ENCODE assay signal across 9 mouse cellular contexts in the genomic region with DNA sequence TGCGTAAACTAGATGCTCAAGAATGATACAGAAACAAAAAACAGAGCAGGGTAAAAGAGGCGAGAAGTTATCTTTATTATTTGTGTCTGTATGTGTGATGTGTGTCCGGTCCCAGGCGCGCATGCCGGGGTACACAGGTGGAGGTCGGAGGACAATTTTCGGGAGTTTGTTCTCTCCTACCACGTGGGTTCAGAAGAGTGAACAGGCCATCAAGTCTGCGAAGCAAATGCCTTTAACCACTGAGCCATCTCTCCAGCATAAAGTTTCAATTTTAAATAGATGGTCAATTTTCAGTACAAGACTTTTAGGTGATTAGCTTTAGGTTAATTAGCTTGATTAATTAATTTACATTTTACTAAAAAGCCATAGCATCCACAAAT. TPM values are rescaled to one million over a fixed set of nuclear protein-coding genes. Genes with fewer than 3 reads are reported as not detected.
A peak's percentile ranks its signal among the peaks of the same experiment; 100 is the strongest.
DNase-seq lines count a peak whose midpoint lies in the region; ATAC-seq and TF ChIP-seq lines count a peak whose summit lies in the region.
"Had no signal": no experiment of that assay in that cellular context is flagged by ENCODE, and none has a peak within 500 bp of the region (broad histone marks: within the 10 kb centered on the region; RNA-seq: fewer than 3 reads in every experiment).

No protein-coding gene starts in this region.

- peak overlapping the region; percentile 90 for H3K4me3 ChIP-seq in lung, embryonic 14.5 days (ENCODE audit: low read depth, low read length)
- no peak overlapping the region for H3K4me3 ChIP-seq in lung, adult 2 months (replicated peaks; ENCODE audit: extremely low read depth, low read depth, low read length)
- peak overlapping the region; percentile 80 for H3K4me3 ChIP-seq in forebrain, embryonic 10.5 days
- peak overlapping the region; percentile 79 for H3K4me3 ChIP-seq in limb, embryonic 14.5 days (replicated peaks; ENCODE audit: low read length)
- H3K4me3 ChIP-seq in stomach, embryonic 15.5 days (replicated peaks), result peak overlapping the region; percentile 98

- ATAC-seq in lung, embryonic 14.5 days (ENCODE audit: insufficient read depth), result no peak
- no peak for ATAC-seq in limb, embryonic 14.5 days (ENCODE audit: low FRiP score, low read depth)
- no peak for ATAC-seq in stomach, embryonic 15.5 days (ENCODE audit: insufficient read depth, low FRiP score, low read depth)
- no peak for ATAC-seq in monocyte, adult 5-6 weeks (replicated peaks; ENCODE audit: insufficient number of reproducible peaks, low FRiP score, low TSS enrichment, poor library complexity, severe bottlenecking)

- no peak for DNase-seq in lung, embryonic 14.5 days
- no peak for DNase-seq in lung, adult 2 months
- DNase-seq in forebrain, embryonic 10.5 days (ENCODE audit: extremely low spot score, low spot score), result no peak
- DNase-seq in limb, embryonic 14.5 days (ENCODE audit: low spot score), result no peak
- DNase-seq in spleen, postnatal 14 days (ENCODE audit: low spot score in 2 of 2), result no peak
- DNase-seq in spleen, postnatal 10 days (ENCODE audit: low spot score in 2 of 2), result no peak
- DNase-seq: layer of hippocampus, postnatal 36 days had no signal

- no peaks in the 10 kb centered on the region for H3K9me3 ChIP-seq in lung, embryonic 14.5 days (ENCODE audit: low read depth, low read length)
- no peaks in the 10 kb centered on the region for H3K9me3 ChIP-seq in forebrain, embryonic 10.5 days
- no peaks in the 10 kb centered on the region for H3K9me3 ChIP-seq in limb, embryonic 14.5 days (ENCODE audit: control insufficient read depth, low read length)
- no peaks in the 10 kb centered on the region for H3K9me3 ChIP-seq in stomach, embryonic 15.5 days

- 55% methylated on average over 10 of the region's 10 CpGs for WGBS in lung, embryonic 14.5 days
- WGBS in lung, adult 2 months, result 58% methylated on average over 10 of the region's 10 CpGs
- 70% methylated on average over 10 of the region's 10 CpGs for WGBS in forebrain, embryonic 10.5 days
- 41% methylated on average over 10 of the region's 10 CpGs for WGBS in limb, embryonic 14.5 days
- WGBS in stomach, embryonic 15.5 days, result 58% methylated on average over 10 of the region's 10 CpGs

- H3K4me2 ChIP-seq in lung, embryonic 14.5 days, result peak overlapping the region; percentile 91
- peak overlapping the region; percentile 82 for H3K4me2 ChIP-seq in limb, embryonic 14.5 days (replicated peaks; ENCODE audit: low read depth, low read length, severe bottlenecking)
- H3K4me2 ChIP-seq in stomach, embryonic 15.5 days, result peak overlapping the region; percentile 95

- TF ChIP-seq POLR2A in lung, adult 2 months (IDR thresholded peaks at IDR 0.05; ENCODE audit: borderline replicate concordance, extremely low read depth, low read depth, low read length), result no peak
- no peak for TF ChIP-seq POLR2A in limb, embryonic 14.5 days (IDR thresholded peaks at IDR 0.05; ENCODE audit: borderline replicate concordance, extremely low read depth, insufficient read depth, insufficient read length)

- no peaks in the 10 kb centered on the region for H3K27me3 ChIP-seq in lung, embryonic 14.5 days (ENCODE audit: insufficient read depth, low read length)
- H3K27me3 ChIP-seq in forebrain, embryonic 10.5 days (ENCODE audit: poor library complexity, severe bottlenecking), result peaks cover 14% of the 10 kb centered on the region
- no peaks in the 10 kb centered on the region for H3K27me3 ChIP-seq in limb, embryonic 14.5 days (ENCODE audit: control insufficient read depth, insufficient read depth, low read length)
- H3K27me3 ChIP-seq in stomach, embryonic 15.5 days (replicated peaks), result 0 out of 2 replicates have a peak, but pooled peaks cover 4% of the 10 kb centered on the region

- peak overlapping the region; percentile 80 for H3K9ac ChIP-seq in lung, embryonic 14.5 days
- H3K9ac ChIP-seq in limb, embryonic 14.5 days (ENCODE audit: low read depth, low read length, severe bottlenecking), result 0 out of 2 replicates have a peak overlapping the region, but pooled peaks have one; percentile 70
- no peak overlapping the region; the same call in 1 of the 2 replicates for H3K9ac ChIP-seq in stomach, embryonic 15.5 days

- 0 out of 2 replicates have a peak, but pooled peaks cover 6% of the 10 kb centered on the region for H3K36me3 ChIP-seq in lung, embryonic 14.5 days (ENCODE audit: insufficient read depth)
- H3K36me3 ChIP-seq in forebrain, embryonic 10.5 days (replicated peaks), result 0 out of 2 replicates have a peak, but pooled peaks cover 3% of the 10 kb centered on the region
- H3K36me3 ChIP-seq in limb, embryonic 14.5 days (ENCODE audit: control insufficient read depth, insufficient read depth, low read length), result no peaks in the 10 kb centered on the region
- no peaks in the 10 kb centered on the region for H3K36me3 ChIP-seq in stomach, embryonic 15.5 days

- no peak overlapping the region for H3K27ac ChIP-seq in lung, embryonic 14.5 days (ENCODE audit: low read depth)
- H3K27ac ChIP-seq in forebrain, embryonic 10.5 days, result no peak overlapping the region
- H3K27ac ChIP-seq in limb, embryonic 14.5 days (replicated peaks; ENCODE audit: low read depth, low read length), result no peak overlapping the region
- H3K27ac ChIP-seq in stomach, embryonic 15.5 days, result no peak overlapping the region

- TF ChIP-seq CTCF in lung, embryonic 14.5 days (IDR thresholded peaks at IDR 0.05; ENCODE audit: low read depth), result no peak
- no peak for TF ChIP-seq CTCF in lung, adult 2 months (IDR thresholded peaks at IDR 0.05; ENCODE audit: insufficient read depth, low read length)

- H3K4me1 ChIP-seq in lung, embryonic 14.5 days (ENCODE audit: insufficient read depth), result 0 out of 2 replicates have a peak, but pooled peaks cover 5% of the 10 kb centered on the region
- peaks cover 5% of the 10 kb centered on the region; the same call in 1 of the 2 replicates for H3K4me1 ChIP-seq in lung, adult 2 months (ENCODE audit: control insufficient read depth, insufficient read depth, low read length)
- H3K4me1 ChIP-seq in forebrain, embryonic 10.5 days, result peaks cover 39% of the 10 kb centered on the region
- peaks cover 11% of the 10 kb centered on the region; the same call in 1 of the 2 replicates for H3K4me1 ChIP-seq in limb, embryonic 14.5 days (ENCODE audit: control insufficient read depth, insufficient read depth, low read length)
- peaks cover 12% of the 10 kb centered on the region for H3K4me1 ChIP-seq in stomach, embryonic 15.5 days

RNA-seq across cellular contexts. Expression of gene Zdhhc24, which starts 0.8 kb away (rescaled TPM):
- 6.2 and 7.9 TPM in 2 replicates for polyA plus RNA-seq in lung, embryonic 14.5 days (2014; fragmentation: Nextera tagmentation; extraction: Ambion mirVana)
- 22.3 and 23.6 TPM in 2 replicates for polyA plus RNA-seq in lung, adult 2 months (2012; rRNA removed)
- 11.5 and 13.2 TPM in 2 replicates for polyA plus RNA-seq in forebrain, embryonic 10.5 days (2016; fragmentation: Nextera tagmentation; extraction: Ambion mirVana)
- 22.7 and 30.9 TPM in 2 replicates for polyA plus RNA-seq in limb, embryonic 14.5 days (2012; rRNA removed)
- polyA plus RNA-seq in limb, embryonic 14.5 days (2014; fragmentation: Nextera tagmentation; extraction: Ambion mirVana), result 7.7 and 9.7 TPM in 2 replicates
- polyA plus RNA-seq in stomach, embryonic 15.5 days (2015; fragmentation: Nextera tagmentation; extraction: Ambion mirVana), result 11.4 and 11.6 TPM in 2 replicates
- total RNA-seq in monocyte, adult 5-6 weeks (2017), result 5.2 to 12.4 TPM (median 10.3 TPM) in 3 replicates

RNA-seq across cellular contexts. Expression of gene Actn3, which starts 1.6 kb away (rescaled TPM):
- polyA plus RNA-seq in lung, embryonic 14.5 days (2014; fragmentation: Nextera tagmentation; extraction: Ambion mirVana), result 1.5 and 1.6 TPM in 2 replicates
- 0.44 and 22.2 TPM in 2 replicates for polyA plus RNA-seq in lung, adult 2 months (2012; rRNA removed)
- polyA plus RNA-seq in forebrain, embryonic 10.5 days (2016; fragmentation: Nextera tagmentation; extraction: Ambion mirVana), result 2.0 and 2.2 TPM in 2 replicates
- polyA plus RNA-seq in limb, embryonic 14.5 days (2012; rRNA removed), result 8.3 and 8.7 TPM in 2 replicates
- 11.9 and 12.9 TPM in 2 replicates for polyA plus RNA-seq in limb, embryonic 14.5 days (2014; fragmentation: Nextera tagmentation; extraction: Ambion mirVana)
- 2.3 and 2.5 TPM in 2 replicates for polyA plus RNA-seq in stomach, embryonic 15.5 days (2015; fragmentation: Nextera tagmentation; extraction: Ambion mirVana)
- total RNA-seq in monocyte, adult 5-6 weeks (2017), result 0.10 to 1.7 TPM in 2 of 3 replicates, not detected in the other

RNA-seq across cellular contexts. Expression of gene Ctsf, which starts 24.4 kb away (rescaled TPM):
- polyA plus RNA-seq in lung, embryonic 14.5 days (2014; fragmentation: Nextera tagmentation; extraction: Ambion mirVana), result 13.8 and 17.3 TPM in 2 replicates
- 48.7 and 76.1 TPM in 2 replicates for polyA plus RNA-seq in lung, adult 2 months (2012; rRNA removed)
- 21.4 and 25.5 TPM in 2 replicates for polyA plus RNA-seq in forebrain, embryonic 10.5 days (2016; fragmentation: Nextera tagmentation; extraction: Ambion mirVana)
- polyA plus RNA-seq in limb, embryonic 14.5 days (2012; rRNA removed), result 49.9 and 84.7 TPM in 2 replicates
- 38.9 and 45.9 TPM in 2 replicates for polyA plus RNA-seq in limb, embryonic 14.5 days (2014; fragmentation: Nextera tagmentation; extraction: Ambion mirVana)
- polyA plus RNA-seq in stomach, embryonic 15.5 days (2015; fragmentation: Nextera tagmentation; extraction: Ambion mirVana), result 24.9 and 34.0 TPM in 2 replicates
- 0.39 TPM in 1 of 3 replicates, not detected in the others for total RNA-seq in monocyte, adult 5-6 weeks (2017)

RNA-seq across cellular contexts. Expression of gene Bbs1, which starts 27.1 kb away (rescaled TPM):
- polyA plus RNA-seq in lung, embryonic 14.5 days (2014; fragmentation: Nextera tagmentation; extraction: Ambion mirVana), result 7.6 and 8.0 TPM in 2 replicates
- polyA plus RNA-seq in lung, adult 2 months (2012; rRNA removed), result 7.5 and 9.0 TPM in 2 replicates
- polyA plus RNA-seq in forebrain, embryonic 10.5 days (2016; fragmentation: Nextera tagmentation; extraction: Ambion mirVana), result 8.7 and 9.8 TPM in 2 replicates
- 7.6 and 8.1 TPM in 2 replicates for polyA plus RNA-seq in limb, embryonic 14.5 days (2012; rRNA removed)
- 3.8 and 4.9 TPM in 2 replicates for polyA plus RNA-seq in limb, embryonic 14.5 days (2014; fragmentation: Nextera tagmentation; extraction: Ambion mirVana)
- 2.7 and 3.0 TPM in 2 replicates for polyA plus RNA-seq in stomach, embryonic 15.5 days (2015; fragmentation: Nextera tagmentation; extraction: Ambion mirVana)
- total RNA-seq in monocyte, adult 5-6 weeks (2017), result 0.29 TPM in 1 of 3 replicates, not detected in the others

RNA-seq across cellular contexts. Expression of gene Ccdc87, which starts 40.1 kb away (rescaled TPM):
- polyA plus RNA-seq in lung, embryonic 14.5 days (2014; fragmentation: Nextera tagmentation; extraction: Ambion mirVana), result 0.05 TPM in 2 replicates
- polyA plus RNA-seq in lung, adult 2 months (2012; rRNA removed), result 0.33 and 0.46 TPM in 2 replicates
- polyA plus RNA-seq in forebrain, embryonic 10.5 days (2016; fragmentation: Nextera tagmentation; extraction: Ambion mirVana), result 0.18 TPM in 1 of 2 replicates, not detected in the other
- polyA plus RNA-seq in limb, embryonic 14.5 days (2012; rRNA removed), result 0.03 and 0.05 TPM in 2 replicates
- polyA plus RNA-seq in limb, embryonic 14.5 days (2014; fragmentation: Nextera tagmentation; extraction: Ambion mirVana), result 0.06 and 0.26 TPM in 2 replicates
- polyA plus RNA-seq in stomach, embryonic 15.5 days (2015; fragmentation: Nextera tagmentation; extraction: Ambion mirVana), result 0.12 TPM in 1 of 2 replicates, not detected in the other
- not detected in 3 replicates for total RNA-seq in monocyte, adult 5-6 weeks (2017)
